Comparison of ENCODE assay signal across 8 mouse cellular contexts in genomic region chr19:34192008-34192963, GRCm38 (mm10). TPM values are rescaled to one million over a fixed set of nuclear protein-coding genes. Genes with fewer than 3 reads are reported as not detected.
DNase-seq lines count a peak whose midpoint lies in the region; ATAC-seq and TF ChIP-seq lines count a peak whose summit lies in the region.

Gene Stambpl1, plus strand, starts transcription at chr19:34192229.

- no peak within 1 kb of the TSS for H3K27ac ChIP-seq in ES-E14 (ENCODE audit: insufficient read depth, low read depth, low read length, poor library complexity, severe bottlenecking)
- H3K27ac ChIP-seq in hindbrain, embryonic 10.5 days = peak within 1 kb of the TSS; percentile 86
- peak within 1 kb of the TSS; percentile 51 for H3K27ac ChIP-seq in lung, embryonic 15.5 days
- peak within 1 kb of the TSS; percentile 28 for H3K27ac ChIP-seq in olfactory bulb, adult 2 months (ENCODE audit: insufficient read depth, low read depth, low read length)
- H3K27ac ChIP-seq in thymus, adult 2 months (ENCODE audit: control insufficient read depth, insufficient read depth, low read length) = peak within 1 kb of the TSS; percentile 77

- H3K4me3 ChIP-seq in ES-E14 (ENCODE audit: insufficient read depth in 1 of 2, low read depth in 1 of 2, low read length in 2 of 2, poor library complexity in 1 of 2, severe bottlenecking in 1 of 2) = peak within 1 kb of the TSS; percentile 68 to 91
- peak within 1 kb of the TSS; percentile 74 for H3K4me3 ChIP-seq in hindbrain, embryonic 10.5 days
- peak within 1 kb of the TSS; percentile 67 for H3K4me3 ChIP-seq in lung, embryonic 15.5 days
- H3K4me3 ChIP-seq in olfactory bulb, adult 2 months (ENCODE audit: insufficient read depth, low read depth, low read length) = peak within 1 kb of the TSS; percentile 66
- H3K4me3 ChIP-seq in thymus, adult 2 months (ENCODE audit: control insufficient read depth, insufficient read depth, low read length) = peak within 1 kb of the TSS; percentile 93

- no peak for TF ChIP-seq CTCF in olfactory bulb, adult 2 months (IDR thresholded peaks at IDR 0.05; ENCODE audit: insufficient read depth, low read depth, low read length)
- TF ChIP-seq CTCF in thymus, adult 2 months (IDR thresholded peaks at IDR 0.05; ENCODE audit: borderline replicate concordance, control insufficient read depth, extremely low read depth, insufficient read depth, low read length, poor library complexity) = no peak; the same call in 1 of the 2 replicates

- under 1% methylated on average over 62 of the region's 62 CpGs for WGBS in hindbrain, embryonic 10.5 days
- under 1% methylated on average over 62 of the region's 62 CpGs for WGBS in lung, embryonic 15.5 days
- WGBS in olfactory bulb, adult 2 months = under 1% methylated on average over 62 of the region's 62 CpGs
- WGBS in thymus, adult 2 months = under 1% methylated on average over 62 of the region's 62 CpGs

- peak within 1 kb of the TSS; percentile 78 for H3K9ac ChIP-seq in ES-E14 (ENCODE audit: insufficient read depth, low read depth, low read length, poor library complexity, severe bottlenecking)
- H3K9ac ChIP-seq in lung, embryonic 15.5 days = peak within 1 kb of the TSS; percentile 54

- no peak for DNase-seq in ES-E14 (ENCODE audit: low read depth, low spot score)
- peak; percentile 70 for DNase-seq in cerebellum, adult 8-10 months
- DNase-seq in frontal cortex, adult 2 months (ENCODE audit: extremely low spot score in 1 of 2, low spot score in 1 of 2) = peak; percentile 51 to 72
- peak; percentile 70 for DNase-seq in hindbrain, embryonic 10.5 days (ENCODE audit: low spot score)
- DNase-seq in layer of hippocampus, adult 9-10 months (ENCODE audit: low spot score) = peak; percentile 40
- DNase-seq in thymus, adult 2 months = peak; percentile 90

- peaks cover 6 to 8% of the 10 kb centered on the region in 2 experiments for H3K4me1 ChIP-seq in ES-E14 (ENCODE audit: control insufficient read depth in 2 of 2, insufficient read depth in 2 of 2, low read length in 2 of 2, poor library complexity in 1 of 2)
- H3K4me1 ChIP-seq in hindbrain, embryonic 10.5 days (replicated peaks) = peaks cover 20% of the 10 kb centered on the region
- peaks cover 10% of the 10 kb centered on the region for H3K4me1 ChIP-seq in lung, embryonic 15.5 days
- H3K4me1 ChIP-seq in olfactory bulb, adult 2 months (ENCODE audit: control insufficient read depth, insufficient read depth, low read length) = 0 out of 2 replicates have a peak, but pooled peaks cover 6% of the 10 kb centered on the region
- H3K4me1 ChIP-seq in thymus, adult 2 months (replicated peaks; ENCODE audit: control insufficient read depth, insufficient read depth, low read length) = peaks cover 19% of the 10 kb centered on the region

- peak; percentile 84 for ATAC-seq in lung, embryonic 15.5 days (ENCODE audit: borderline replicate concordance, extremely low read depth, low FRiP score, low TSS enrichment)

- no peaks in the 10 kb centered on the region for H3K36me3 ChIP-seq in ES-E14 (ENCODE audit: control insufficient read depth, insufficient read depth, low read length, poor library complexity, severe bottlenecking)
- H3K36me3 ChIP-seq in hindbrain, embryonic 10.5 days = no peaks in the 10 kb centered on the region
- no peaks in the 10 kb centered on the region for H3K36me3 ChIP-seq in lung, embryonic 15.5 days
- no peaks in the 10 kb centered on the region for H3K36me3 ChIP-seq in thymus, adult 2 months (ENCODE audit: control insufficient read depth, insufficient read depth, low read length)

- peaks cover 23% of the 10 kb centered on the region for H3K27me3 ChIP-seq in hindbrain, embryonic 10.5 days (ENCODE audit: insufficient read depth, poor library complexity, severe bottlenecking)
- no peaks in the 10 kb centered on the region for H3K27me3 ChIP-seq in lung, embryonic 15.5 days
- H3K27me3 ChIP-seq in thymus, adult 2 months (ENCODE audit: control insufficient read depth, insufficient read depth, low read length) = no peaks in the 10 kb centered on the region

- TF ChIP-seq POLR2A in olfactory bulb, adult 2 months (IDR thresholded peaks at IDR 0.05; ENCODE audit: insufficient read depth, low read depth, low read length) = no peak
- peak; percentile 48; the same call in 1 of the 2 replicates for TF ChIP-seq POLR2A in thymus, adult 2 months (IDR thresholded peaks at IDR 0.05; ENCODE audit: control insufficient read depth, extremely low read depth, insufficient read depth, low read length, poor library complexity)

- H3K9me3 ChIP-seq in ES-E14 (ENCODE audit: control insufficient read depth, insufficient read depth, low read depth, low read length) = no peaks in the 10 kb centered on the region
- H3K9me3 ChIP-seq in hindbrain, embryonic 10.5 days = no peaks in the 10 kb centered on the region
- H3K9me3 ChIP-seq in lung, embryonic 15.5 days = no peaks in the 10 kb centered on the region

- peak within 1 kb of the TSS; percentile 90 for H3K4me2 ChIP-seq in lung, embryonic 15.5 days

- in situ Hi-C loops in ES-E14 (cut with MboI; ENCODE audit: low sequenced_read_pairs in 2 of 2, unreplicated experiment in 2 of 2) = no loop called here

TF ChIP-seq in ES-E14, 5 proteins besides CTCF, POLR2A, EP300 and RAD21:
- no peak for TF ChIP-seq CHD2 (IDR thresholded peaks at IDR 0.05; ENCODE audit: low read depth, low read length)
- no peak for TF ChIP-seq HCFC1 (IDR thresholded peaks at IDR 0.05; ENCODE audit: borderline replicate concordance, insufficient read depth, low read length)
- TF ChIP-seq ZC3H11A (IDR thresholded peaks at IDR 0.05; ENCODE audit: borderline replicate concordance, low read depth, low read length) = no peak
- no peak for TF ChIP-seq ZNF384 (IDR thresholded peaks at IDR 0.05; ENCODE audit: low read depth, low read length)
- TF ChIP-seq MAFK (IDR thresholded peaks at IDR 0.05; ENCODE audit: insufficient read depth, low read depth, low read length) = no peak

RNA-seq across cellular contexts. Expression of gene Stambpl1, which starts in this region (rescaled TPM):
- total RNA-seq in ES-E14 (2012; rRNA removed) = 2.6 and 5.1 TPM in 2 replicates
- polyA plus RNA-seq in frontal cortex, adult 2 months (2012; rRNA removed) = 16.0 and 16.4 TPM in 2 replicates
- polyA plus RNA-seq in hindbrain, embryonic 10.5 days (2016; fragmentation: Nextera tagmentation; extraction: Ambion mirVana) = 2.9 and 3.7 TPM in 2 replicates
- 9.2 and 11.5 TPM in 2 replicates for polyA plus RNA-seq in lung, embryonic 15.5 days (2015; fragmentation: Nextera tagmentation; extraction: Ambion mirVana)
- not detected in 2 replicates for polyA plus RNA-seq in olfactory bulb, adult 2 months (2012; ENCODE audit: insufficient read depth, insufficient read length, low replicate concordance, missing spikeins)
- 33.0 and 34.0 TPM in 2 replicates for polyA plus RNA-seq in thymus, adult 2 months (2012; rRNA removed)
